Mouse (Mus musculus): ENCODE measurements around the gene Fgf23. TPM values are rescaled to one million over a fixed set of nuclear protein-coding genes. Genes with fewer than 3 reads are reported as not detected.

The Fgf23 gene
- polyA plus RNA-seq, 1 experiment from 2014 or later, result 0.11 TPM

- ATAC-seq (ENCODE audit: insufficient number of reproducible peaks, insufficient read depth, low FRiP score, low TSS enrichment, low read depth), result no peak
- WGBS, result 57% methylated on average over 4 of the region's 4 CpGs
- Histone ChIP-seq H3K27me3 (peaks cover 13% of the 10 kb centered on the region), H3K4me1 (replicated peaks) (no peaks in the 10 kb centered on the region), H3K4me3 (replicated peaks) (no peak overlapping the region), H3K36me3 (peaks cover 22% of the 10 kb centered on the region), H3K4me2 (no peak overlapping the region), H3K27ac (no peak overlapping the region), H3K9me3 (no peaks in the 10 kb centered on the region), H3K9ac (replicated peaks) (no peak overlapping the region)
These were observed 14.0 kb downstream of the Fgf23 start for GRCm38 (mm10) chr6:127086739-127087138.

- Histone ChIP-seq H3K36me3 (peaks cover 20% of the 10 kb centered on the region), H3K4me2 (no peak overlapping the region), H3K9ac (replicated peaks) (no peak overlapping the region), H3K4me3 (replicated peaks) (no peak overlapping the region), H3K4me1 (replicated peaks) (no peaks in the 10 kb centered on the region), H3K9me3 (no peaks in the 10 kb centered on the region), H3K27ac (no peak overlapping the region), H3K27me3 (no peaks in the 10 kb centered on the region)
- ATAC-seq (ENCODE audit: insufficient number of reproducible peaks, insufficient read depth, low FRiP score, low TSS enrichment, low read depth), result no peak; the same call in 1 of the 2 replicates
- 67% methylated on average over 7 of the region's 7 CpGs for WGBS
These were observed 21.9 kb downstream of the Fgf23 start for GRCm38 (mm10) chr6:127094565-127094964.

GRCm38 (mm10) chr6:127103506-127104275 is 31.0 kb downstream of the Fgf23 start:
- Histone ChIP-seq H3K9me3 (no peaks in the 10 kb centered on the region), H3K27me3 (no peaks in the 10 kb centered on the region; the same call in 1 of the 2 replicates), H3K4me1 (replicated peaks) (peaks cover 6% of the 10 kb centered on the region), H3K4me2 (no peak overlapping the region), H3K27ac (no peak overlapping the region), H3K36me3 (peaks cover 13% of the 10 kb centered on the region; the same call in 1 of the 2 replicates), H3K9ac (replicated peaks) (no peak overlapping the region), H3K4me3 (replicated peaks) (no peak overlapping the region)
- ATAC-seq (ENCODE audit: insufficient number of reproducible peaks, insufficient read depth, low FRiP score, low TSS enrichment, low read depth), result no peak
- 94% methylated on average over 6 of the region's 6 CpGs for WGBS

- WGBS, result 80% methylated on average over 7 of the region's 7 CpGs
- ATAC-seq (ENCODE audit: insufficient number of reproducible peaks, insufficient read depth, low FRiP score, low TSS enrichment, low read depth), result no peak
- no peaks in the 10 kb centered on the region; the same call in 1 of the 2 replicates for H3K27me3 ChIP-seq
- H3K4me3 ChIP-seq (replicated peaks), result no peak overlapping the region
- no peak overlapping the region for H3K4me2 ChIP-seq
- H3K36me3 ChIP-seq, result peaks cover 13% of the 10 kb centered on the region; the same call in 1 of the 2 replicates
- H3K4me1 ChIP-seq (replicated peaks), result peaks cover 8% of the 10 kb centered on the region
- H3K9ac ChIP-seq (replicated peaks), result no peak overlapping the region
- no peaks in the 10 kb centered on the region for H3K9me3 ChIP-seq
- no peak overlapping the region for H3K27ac ChIP-seq
These were observed 31.8 kb downstream of the Fgf23 start for GRCm38 (mm10) chr6:127104396-127105029.

- no peaks in the 10 kb centered on the region; the same call in 1 of the 2 replicates for H3K27me3 ChIP-seq
- no peak overlapping the region for H3K27ac ChIP-seq
- 66% methylated on average over 6 of the region's 6 CpGs for WGBS
- H3K4me1 ChIP-seq (replicated peaks), result peaks cover 8% of the 10 kb centered on the region
- ATAC-seq (ENCODE audit: insufficient number of reproducible peaks, insufficient read depth, low FRiP score, low TSS enrichment, low read depth), result no peak
- no peak overlapping the region for H3K4me2 ChIP-seq
- no peaks in the 10 kb centered on the region for H3K9me3 ChIP-seq
- H3K4me3 ChIP-seq (replicated peaks), result no peak overlapping the region
- peaks cover 13% of the 10 kb centered on the region; the same call in 1 of the 2 replicates for H3K36me3 ChIP-seq
- no peak overlapping the region for H3K9ac ChIP-seq (replicated peaks)
These were observed 32.4 kb downstream of the Fgf23 start for GRCm38 (mm10) chr6:127105107-127105506.

GRCm38 (mm10) chr6:127106189-127106588 is 33.5 kb downstream of the Fgf23 start:
- Histone ChIP-seq H3K9me3 (no peaks in the 10 kb centered on the region), H3K4me1 (replicated peaks) (peaks cover 8% of the 10 kb centered on the region), H3K27ac (no peak overlapping the region), H3K4me3 (replicated peaks) (no peak overlapping the region), H3K36me3 (peaks cover 4% of the 10 kb centered on the region; the same call in 1 of the 2 replicates), H3K4me2 (no peak overlapping the region), H3K27me3 (peaks cover 4% of the 10 kb centered on the region), H3K9ac (replicated peaks) (no peak overlapping the region)
- no peak for ATAC-seq (ENCODE audit: insufficient number of reproducible peaks, insufficient read depth, low FRiP score, low TSS enrichment, low read depth)
- 85% methylated on average over 5 of the region's 5 CpGs for WGBS

- Histone ChIP-seq H3K4me2 (no peak overlapping the region), H3K4me1 (replicated peaks) (peaks cover 8% of the 10 kb centered on the region), H3K27ac (no peak overlapping the region), H3K36me3 (no peaks in the 10 kb centered on the region), H3K27me3 (peaks cover 4% of the 10 kb centered on the region), H3K9me3 (no peaks in the 10 kb centered on the region), H3K9ac (replicated peaks) (no peak overlapping the region), H3K4me3 (replicated peaks) (no peak overlapping the region)
- whole genome bisulfite sequencing, result 64% methylated on average over 5 of the region's 5 CpGs
- no peak for ATAC-seq (ENCODE audit: insufficient number of reproducible peaks, insufficient read depth, low FRiP score, low TSS enrichment, low read depth)
These were observed 34.0 kb downstream of the Fgf23 start for GRCm38 (mm10) chr6:127106726-127107125.

- Histone ChIP-seq H3K36me3 (no peaks in the 10 kb centered on the region), H3K4me3 (replicated peaks) (no peak overlapping the region), H3K4me1 (replicated peaks) (peaks cover 8% of the 10 kb centered on the region), H3K27me3 (peaks cover 4% of the 10 kb centered on the region), H3K9ac (replicated peaks) (no peak overlapping the region), H3K9me3 (no peaks in the 10 kb centered on the region), H3K27ac (no peak overlapping the region), H3K4me2 (no peak overlapping the region)
- ATAC-seq (ENCODE audit: insufficient number of reproducible peaks, insufficient read depth, low FRiP score, low TSS enrichment, low read depth), result no peak
These were observed 34.7 kb downstream of the Fgf23 start for GRCm38 (mm10) chr6:127107413-127107812.

- Histone ChIP-seq H3K36me3 (no peaks in the 10 kb centered on the region), H3K4me3 (replicated peaks) (peak overlapping the region; percentile 61), H3K27me3 (peaks cover 4% of the 10 kb centered on the region), H3K4me1 (replicated peaks) (peaks cover 8% of the 10 kb centered on the region), H3K9me3 (no peaks in the 10 kb centered on the region), H3K9ac (replicated peaks) (peak overlapping the region; percentile 63; the same call in 1 of the 2 replicates), H3K27ac (no peak overlapping the region), H3K4me2 (peak overlapping the region; percentile 84)
- WGBS, result 47% methylated on average over 20 of the region's 20 CpGs
- ATAC-seq (ENCODE audit: insufficient number of reproducible peaks, insufficient read depth, low FRiP score, low TSS enrichment, low read depth), result no peak
These were observed 35.8 kb downstream of the Fgf23 start for GRCm38 (mm10) chr6:127108368-127109060.

GRCm38 (mm10) chr6:127109402-127109930 is 36.8 kb downstream of the Fgf23 start, which contains the start of gene Tigar:
Tigar (minus strand) TSS chr6:127109557.
- WGBS, result under 1% methylated on average over 37 of the region's 37 CpGs
- no peak within 1 kb of the TSS for H3K27ac ChIP-seq
- ATAC-seq (ENCODE audit: insufficient number of reproducible peaks, insufficient read depth, low FRiP score, low TSS enrichment, low read depth), result peak; percentile 99

More at GRCm38 (mm10) chr6:127109402-127109930, 36.8 kb downstream of the Fgf23 start, which contains the start of gene Tigar:
- peaks cover 4% of the 10 kb centered on the region for H3K27me3 ChIP-seq
- peak within 1 kb of the TSS; percentile 61 for H3K4me3 ChIP-seq (replicated peaks)
- H3K9ac ChIP-seq (replicated peaks), result peak within 1 kb of the TSS; percentile 63
- no peaks in the 10 kb centered on the region for H3K9me3 ChIP-seq
- H3K4me1 ChIP-seq (replicated peaks), result peaks cover 8% of the 10 kb centered on the region
- H3K36me3 ChIP-seq, result no peaks in the 10 kb centered on the region
- peak within 1 kb of the TSS; percentile 84 for H3K4me2 ChIP-seq

Data from limb, embryonic 12.5 days (tissue).